Mouse (Mus musculus): ENCODE measurements at regions not wholly inside any gene's neighbourhood (a gene's known extent, or its start where the extent isn't known, plus 50 kb on each side); places are given as distances from the start of the nearest gene placed in this dataset.

GRCm38 (mm10) chr13:84349721-84350040 is 127.6 kb downstream of the Tmem161b start:
- TF ChIP-seq POLR2A (IDR thresholded peaks at IDR 0.05; ENCODE audit: borderline replicate concordance, extremely low read depth, insufficient read depth, insufficient read length, poor library complexity, severe bottlenecking) (no peak), CTCF (IDR thresholded peaks at IDR 0.05; ENCODE audit: borderline replicate concordance, extremely low read depth, insufficient read depth, insufficient read length) (no peak)

Data from brain, embryonic 14.5 days (tissue).